Comparison of ENCODE assay signal across 23 mouse cellular contexts in genomic region chr2:122486674-122487073, GRCm38 (mm10). TPM values are rescaled to one million over a fixed set of nuclear protein-coding genes. Genes with fewer than 3 reads are reported as not detected.
A peak's percentile ranks its signal among the peaks of the same experiment; 100 is the strongest.
DNase-seq lines count a peak whose midpoint lies in the region; ATAC-seq and TF ChIP-seq lines count a peak whose summit lies in the region.
"Had no signal": no experiment of that assay in that cellular context is flagged by ENCODE, and none has a peak within 500 bp of the region (broad histone marks: within the 10 kb centered on the region; RNA-seq: fewer than 3 reads in every experiment).

No protein-coding gene starts in this region.

- no peak overlapping the region for H3K9ac ChIP-seq in intestine, embryonic 15.5 days
- H3K9ac ChIP-seq in intestine, postnatal 0 days (ENCODE audit: low read depth, low read length), result no peak overlapping the region
- no peak overlapping the region for H3K9ac ChIP-seq in intestine, embryonic 16.5 days (ENCODE audit: low read depth, low read length)

- H3K36me3 ChIP-seq in intestine, embryonic 15.5 days, result no peaks in the 10 kb centered on the region
- no peaks in the 10 kb centered on the region for H3K36me3 ChIP-seq in intestine, postnatal 0 days (ENCODE audit: control insufficient read depth, insufficient read depth)
- H3K36me3 ChIP-seq in intestine, embryonic 16.5 days (ENCODE audit: control insufficient read depth, insufficient read depth, low read length), result no peaks in the 10 kb centered on the region
- H3K36me3 ChIP-seq: G1E had no signal

- DNase-seq in yolk sac, embryonic 10.5 days (ENCODE audit: low spot score), result peak; percentile 38
- no peak for DNase-seq in layer of hippocampus, adult 11-12 months (ENCODE audit: low spot score)
- DNase-seq in thymus, postnatal 25 days, result no peak
- DNase-seq: adrenal gland, adult 2 months; adrenal gland, adult 8-10 months; adrenal gland, postnatal 10 days; adrenal gland, postnatal 14 days; adrenal gland, postnatal 25 days; adrenal gland, postnatal 36 days; B cell, adult 2 months; cerebellum, adult 11 months; cerebellum, adult 11-12 months; cerebellum, adult 18-20 months had no signal

- H3K4me1 ChIP-seq in intestine, embryonic 15.5 days (replicated peaks), result no peaks in the 10 kb centered on the region
- no peaks in the 10 kb centered on the region for H3K4me1 ChIP-seq in intestine, postnatal 0 days (replicated peaks; ENCODE audit: control insufficient read depth, insufficient read depth, low read length)
- H3K4me1 ChIP-seq in intestine, embryonic 16.5 days (ENCODE audit: control insufficient read depth, insufficient read depth, low read length), result no peaks in the 10 kb centered on the region

- WGBS in intestine, embryonic 15.5 days, result 80% methylated on average over 2 of the region's 2 CpGs
- 48% methylated on average over 2 of the region's 2 CpGs for WGBS in intestine, postnatal 0 days
- WGBS in intestine, embryonic 16.5 days, result 68% methylated on average over 2 of the region's 2 CpGs

- H3K9me3 ChIP-seq in intestine, embryonic 15.5 days, result no peaks in the 10 kb centered on the region
- H3K9me3 ChIP-seq in intestine, postnatal 0 days (ENCODE audit: control insufficient read depth), result no peaks in the 10 kb centered on the region
- no peaks in the 10 kb centered on the region for H3K9me3 ChIP-seq in intestine, embryonic 16.5 days (ENCODE audit: control insufficient read depth, low read length)
- H3K9me3 ChIP-seq: G1E had no signal

- H3K4me3 ChIP-seq in intestine, embryonic 15.5 days (replicated peaks), result no peak overlapping the region
- H3K4me3 ChIP-seq in intestine, postnatal 0 days (ENCODE audit: low read depth, low read length), result no peak overlapping the region
- H3K4me3 ChIP-seq in intestine, embryonic 16.5 days (ENCODE audit: low read length), result no peak overlapping the region

- no peaks in the 10 kb centered on the region for H3K27me3 ChIP-seq in intestine, embryonic 15.5 days (replicated peaks)
- no peaks in the 10 kb centered on the region for H3K27me3 ChIP-seq in intestine, postnatal 0 days (replicated peaks; ENCODE audit: control insufficient read depth, insufficient read depth, low read length)
- no peaks in the 10 kb centered on the region for H3K27me3 ChIP-seq in intestine, embryonic 16.5 days (replicated peaks; ENCODE audit: control insufficient read depth, insufficient read depth, low read length)
- H3K27me3 ChIP-seq: CH12.LX had no signal

- H3K27ac ChIP-seq in intestine, embryonic 15.5 days, result 0 out of 2 replicates have a peak overlapping the region, but pooled peaks have one; percentile 48
- H3K27ac ChIP-seq in intestine, postnatal 0 days (ENCODE audit: low read depth, low read length), result no peak overlapping the region
- H3K27ac ChIP-seq in intestine, embryonic 16.5 days (ENCODE audit: low read length), result peak overlapping the region; percentile 68

- peak; percentile 74 for ATAC-seq in intestine, embryonic 15.5 days
- ATAC-seq in intestine, postnatal 0 days, result no peak
- peak; percentile 70 for ATAC-seq in intestine, embryonic 16.5 days
- ATAC-seq: activated CD4-positive, CD25-positive, alpha-beta regulatory T cell, adult 4 months; CD4-positive, CD25-positive, alpha-beta regulatory T cell, adult 4 months; Patski had no signal

- TF ChIP-seq CTCF in intestine, postnatal 0 days (IDR thresholded peaks at IDR 0.05; ENCODE audit: low read depth), result no peak

- no peak overlapping the region for H3K4me2 ChIP-seq in intestine, embryonic 15.5 days (replicated peaks)
- no peak overlapping the region for H3K4me2 ChIP-seq in intestine, postnatal 0 days (replicated peaks; ENCODE audit: low read depth)
- H3K4me2 ChIP-seq in intestine, embryonic 16.5 days (ENCODE audit: low read depth, low read length), result no peak overlapping the region

RNA-seq across cellular contexts. Expression of gene Gm14085, which starts 1.9 kb away (rescaled TPM):
- polyA plus RNA-seq in intestine, embryonic 15.5 days (2015; fragmentation: Nextera tagmentation; extraction: Ambion mirVana), result 0.36 and 0.40 TPM in 2 replicates
- polyA plus RNA-seq in intestine, postnatal 0 days (2015; fragmentation: Nextera tagmentation; extraction: Ambion mirVana), result 0.12 and 0.16 TPM in 2 replicates
- polyA plus RNA-seq in intestine, embryonic 16.5 days (2015; fragmentation: Nextera tagmentation; extraction: Ambion mirVana), result 0.53 and 0.75 TPM in 2 replicates
- polyA plus RNA-seq: brain, embryonic 14.5 days; C2C12; Patski had no signal
